Mouse (Mus musculus) thymus, adult 2 months (tissue): ENCODE data around the gene Prkg1.

Source experiments
- CTCF ChIP-seq: fragments of 200-500 bp; IDR thresholded peaks from 2 replicates; pipeline ENCODE4 v1.5.1; 2012; ENCODE audit warnings: mild to moderate bottlenecking, control low read depth, low read length, moderate library complexity, borderline replicate concordance; ENCODE audit not compliant: control insufficient read depth, poor library complexity, insufficient read depth; ENCODE audit errors: extremely low read depth
- POLR2A ChIP-seq: fragments of 200-500 bp; IDR thresholded peaks from 2 replicates; pipeline ENCODE4 v1.6.1; 2012; ENCODE audit warnings: mild to moderate bottlenecking, low read length, control low read depth, moderate library complexity; ENCODE audit not compliant: control insufficient read depth, poor library complexity, insufficient read depth; ENCODE audit errors: extremely low read depth

GRCm38 (mm10) chr19:31078241-31078640, 686.6 kb downstream of the Prkg1 start:
- TF ChIP-seq CTCF (no peak), POLR2A (no peak)
